Mouse (Mus musculus) cerebellum, adult 18-20 months (tissue): ENCODE data around the gene Adarb2.

Experiments used
- DNase-seq, 2 experiments: peaks; one replicate each; pipeline ENCODE4 v3.0.0; 2021

The Adarb2 gene

DNA sequence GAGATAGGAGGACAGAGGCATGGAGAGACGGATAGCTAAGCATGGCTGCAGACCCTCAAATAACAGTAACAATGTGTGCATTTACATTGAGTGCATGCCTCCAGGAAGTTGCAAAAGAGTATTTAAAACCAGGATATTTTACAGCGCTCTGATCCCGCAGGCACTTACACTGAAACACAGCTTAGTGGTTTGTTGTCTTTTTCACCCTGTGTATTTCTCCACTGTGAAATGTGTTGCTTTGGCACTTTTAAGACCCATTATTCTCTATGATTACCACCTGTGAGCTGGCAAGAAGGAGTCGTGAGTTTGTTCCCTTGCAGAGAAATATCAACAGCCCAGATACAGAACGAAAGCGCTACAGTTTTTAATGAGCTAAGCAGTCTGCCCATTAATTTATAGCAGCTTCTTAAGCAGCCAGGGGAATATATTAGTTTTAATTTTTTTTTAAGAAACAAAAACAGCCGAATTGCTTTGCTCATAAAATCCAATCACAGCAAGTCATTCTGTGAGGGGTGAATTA lies 167.3 kb downstream of the Adarb2 start:
- DNase-seq = no peak

DNA sequence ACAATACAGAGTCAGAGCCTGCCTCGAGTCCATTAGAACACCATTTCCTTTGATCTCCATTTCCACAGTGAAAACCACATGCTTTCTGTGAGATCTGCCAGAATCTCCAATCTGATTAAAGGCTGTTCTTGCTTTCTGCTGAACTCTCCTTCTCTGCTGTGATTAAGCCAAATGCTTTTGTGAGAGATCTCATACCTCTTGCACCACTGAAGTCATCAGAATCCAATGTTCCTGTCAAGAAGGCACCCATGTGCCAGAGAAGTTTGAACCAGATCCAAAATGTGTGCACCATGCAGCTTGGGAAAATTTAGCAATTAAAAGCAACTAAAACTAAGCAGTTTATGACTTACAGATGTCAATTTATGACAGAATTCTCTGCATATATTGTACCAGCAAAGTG lies 185.9 kb downstream of the Adarb2 start:
- DNase-seq = no peak

DNA sequence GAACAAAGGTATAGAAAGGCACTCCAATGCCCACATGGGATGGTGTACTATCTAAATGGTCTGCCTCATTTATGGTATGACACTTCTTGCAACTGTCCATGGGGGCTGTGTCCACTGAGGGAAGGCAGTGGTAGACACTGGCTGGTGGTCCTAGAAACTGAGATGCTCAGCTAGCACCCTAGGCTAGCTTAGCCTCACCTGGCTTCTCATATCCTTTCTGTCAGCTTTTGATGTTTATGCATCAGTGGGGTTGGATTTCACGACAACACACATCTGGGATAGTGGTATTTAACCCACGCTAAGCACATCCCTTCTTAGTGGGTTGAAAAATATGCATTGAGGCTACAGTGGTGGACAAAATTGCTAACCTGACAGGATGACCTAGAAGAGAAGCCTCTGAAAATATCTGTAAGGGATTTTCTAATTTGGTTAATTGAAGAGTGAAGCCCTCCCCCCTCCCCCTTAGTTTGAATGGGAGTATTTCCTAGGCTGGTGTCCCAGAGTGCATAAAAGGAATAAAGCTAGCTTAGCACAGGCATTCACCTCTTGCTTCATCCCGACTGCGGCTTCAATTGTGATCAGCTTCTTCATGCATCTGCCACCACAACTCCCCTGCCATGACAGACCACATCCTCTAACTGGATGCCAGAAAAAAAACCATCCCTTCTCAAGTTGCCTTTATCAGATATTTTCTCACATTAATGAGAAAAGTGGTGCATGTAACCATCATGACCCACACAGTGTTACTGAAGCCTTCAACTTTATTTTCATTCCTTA lies 197.8 kb downstream of the Adarb2 start:
- DNase-seq = no peak

DNA sequence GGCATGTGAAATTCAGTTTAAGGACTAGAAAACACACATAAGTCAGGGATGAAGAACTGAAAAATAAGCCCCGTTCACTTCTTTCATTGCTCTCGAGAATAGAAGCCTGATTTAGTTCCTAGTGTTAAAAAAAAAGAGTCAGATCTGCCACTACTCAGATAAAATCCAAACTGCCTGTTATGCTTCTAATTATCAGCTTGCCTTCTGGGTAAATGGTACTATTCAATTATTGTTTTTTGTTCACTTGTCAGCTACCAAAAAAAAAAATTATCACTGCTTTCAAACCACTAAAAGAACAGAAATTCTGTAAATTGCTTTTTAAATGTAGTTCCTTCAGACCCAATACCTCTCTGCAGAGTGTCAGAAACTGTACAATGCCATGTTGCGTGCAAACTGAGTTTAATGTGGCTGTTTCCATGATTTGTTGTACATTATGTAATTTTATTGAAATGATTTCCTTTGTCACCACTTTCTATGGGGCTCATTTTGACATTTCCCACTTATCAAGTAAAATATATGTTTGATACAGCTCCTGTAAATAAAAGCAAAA lies 199.7 kb downstream of the Adarb2 start:
- DNase-seq = no peak

DNA sequence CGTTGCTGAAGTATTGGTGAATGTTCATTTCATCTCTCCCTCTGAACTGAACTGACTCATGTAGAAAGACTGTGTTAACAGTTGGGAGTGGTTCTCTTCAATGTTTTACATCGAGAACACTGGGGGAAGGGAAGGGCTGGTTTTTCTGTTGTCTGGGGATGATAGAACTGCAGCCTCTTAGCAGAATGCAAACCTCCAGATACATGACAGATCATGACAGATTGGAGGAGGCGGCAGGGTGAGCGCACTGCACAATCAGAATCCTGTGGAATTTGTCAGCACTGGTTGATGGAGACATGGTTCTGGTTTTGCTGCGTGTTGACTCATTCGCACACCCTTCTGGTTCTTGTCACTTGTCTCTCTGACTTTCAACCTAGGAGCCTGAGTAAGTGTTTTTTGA lies 203.4 kb downstream of the Adarb2 start:
- no peak for DNase-seq

DNA sequence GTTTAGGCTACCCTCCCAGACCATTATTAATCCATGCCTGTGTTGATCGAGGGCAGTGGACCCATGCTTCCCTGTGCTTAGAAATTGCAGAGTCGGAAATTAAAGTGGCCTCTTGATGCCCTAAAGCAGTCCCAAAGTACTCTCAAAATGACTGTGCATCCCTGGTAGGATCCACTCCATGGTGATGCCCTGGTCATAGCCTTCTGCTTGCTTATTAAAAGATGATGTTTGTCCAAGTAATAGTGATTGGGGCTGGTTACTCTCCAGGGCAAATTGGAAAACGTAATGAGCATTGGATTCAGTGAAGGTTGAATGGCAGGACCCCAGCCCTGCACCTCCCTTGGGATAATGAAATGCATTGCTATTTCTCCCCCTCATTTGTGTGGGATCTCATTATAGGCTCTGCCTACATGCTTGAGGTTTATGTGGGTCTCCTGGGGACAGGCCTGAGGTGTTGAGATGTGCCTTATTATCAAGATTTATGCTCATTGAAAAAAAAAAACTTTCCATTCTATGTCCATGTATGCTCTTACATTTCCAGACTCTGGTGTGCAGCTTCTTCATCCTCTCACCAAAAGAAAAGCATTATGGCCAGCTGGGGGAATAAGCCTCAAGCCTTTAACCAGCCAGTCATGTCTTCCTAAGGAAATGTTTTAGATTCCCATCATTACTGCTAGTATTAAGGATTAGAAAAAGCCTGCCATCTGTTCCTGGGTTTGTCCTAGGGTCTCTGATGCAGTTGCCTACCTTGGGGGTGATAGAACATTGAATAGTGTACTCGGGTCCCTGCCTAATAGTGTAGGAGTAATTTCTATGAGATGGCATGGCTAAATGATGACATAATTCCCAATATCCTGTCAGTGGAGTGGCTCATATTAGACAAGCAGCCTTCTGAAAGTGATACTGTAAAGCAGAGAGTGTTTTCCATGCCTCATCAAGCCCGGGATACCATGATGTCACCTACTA lies 208.0 kb downstream of the Adarb2 start:
- DNase-seq = no peak

DNA sequence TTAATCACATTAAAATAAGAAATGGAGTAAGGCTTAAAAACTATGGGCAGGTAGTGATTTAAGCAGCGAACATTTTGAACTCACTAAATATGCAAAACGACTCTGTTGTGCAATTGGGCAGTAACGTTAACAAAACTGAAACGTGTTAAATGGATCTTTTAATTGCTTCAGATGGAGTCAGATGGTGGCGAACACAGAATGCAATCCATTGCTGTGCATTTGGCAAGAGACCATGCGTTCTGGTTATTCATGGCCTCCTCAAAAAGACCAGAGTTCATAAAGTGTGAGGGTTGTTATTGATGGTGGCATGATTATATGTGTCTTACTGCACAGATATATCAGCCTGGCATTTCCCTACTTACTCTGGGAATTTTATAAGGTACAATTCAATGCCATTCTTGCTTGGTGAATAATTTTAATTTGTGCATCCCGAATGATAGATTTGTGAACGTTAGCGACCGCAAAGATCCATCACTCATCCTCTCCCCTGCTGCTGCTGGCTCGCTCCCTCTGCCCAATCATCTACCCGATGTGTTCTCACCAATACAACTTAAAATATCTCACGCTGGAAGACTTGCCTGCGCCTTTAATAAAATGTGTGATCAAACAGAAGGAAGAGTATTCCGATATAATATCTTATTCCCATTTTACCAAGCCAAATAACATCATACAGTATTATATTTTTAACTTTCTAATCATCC lies 221.5 kb downstream of the Adarb2 start:
- no peak for DNase-seq

DNA sequence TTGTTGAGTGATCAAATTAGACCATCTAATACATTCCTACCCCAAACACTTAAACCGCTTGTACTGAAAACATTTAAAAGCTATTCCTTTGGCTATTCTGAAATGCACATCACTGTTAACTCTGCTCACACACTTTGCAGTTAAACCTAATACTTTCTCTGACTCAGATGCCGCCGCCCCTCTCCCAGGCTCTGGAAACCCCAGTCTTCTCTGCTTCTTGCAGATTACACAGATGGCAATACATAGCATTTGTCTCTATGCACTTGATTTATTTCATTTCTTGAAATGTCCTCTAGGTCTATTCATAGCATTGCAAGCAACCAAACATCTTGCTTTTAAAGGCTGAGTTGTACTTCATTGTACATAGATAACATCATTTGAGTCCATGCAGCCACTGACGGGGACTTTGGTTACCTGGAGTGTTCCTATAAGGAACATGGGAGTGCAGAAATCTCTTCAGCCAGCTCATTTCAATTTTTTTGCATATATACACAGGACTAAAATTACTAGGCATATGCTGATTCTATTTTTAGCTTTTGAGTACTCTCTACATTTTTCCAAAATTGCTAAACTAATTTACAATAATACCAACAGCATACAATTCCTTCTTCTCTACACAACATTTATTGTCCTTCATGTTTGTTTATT lies 236.6 kb downstream of the Adarb2 start:
- DNase-seq = no peak

DNA sequence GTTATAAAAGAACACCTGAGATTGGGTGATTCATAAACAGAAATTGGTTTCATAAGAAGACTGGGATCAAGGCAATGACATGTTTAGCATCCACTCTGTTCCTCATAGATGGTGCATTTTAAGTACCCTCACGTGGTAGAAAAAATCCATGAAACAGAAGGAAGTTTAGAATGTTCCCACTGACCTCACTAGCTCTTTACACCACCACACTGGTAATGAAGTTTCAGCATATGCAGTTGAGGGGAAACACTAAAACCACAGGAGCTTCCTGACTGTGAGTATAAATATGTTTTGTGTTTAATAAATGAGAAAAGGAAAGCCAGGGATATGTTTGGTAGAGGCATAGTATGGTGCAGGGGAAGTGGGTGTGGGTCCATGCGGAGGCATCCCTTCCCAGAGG lies 242.7 kb downstream of the Adarb2 start:
- DNase-seq = no peak

DNA sequence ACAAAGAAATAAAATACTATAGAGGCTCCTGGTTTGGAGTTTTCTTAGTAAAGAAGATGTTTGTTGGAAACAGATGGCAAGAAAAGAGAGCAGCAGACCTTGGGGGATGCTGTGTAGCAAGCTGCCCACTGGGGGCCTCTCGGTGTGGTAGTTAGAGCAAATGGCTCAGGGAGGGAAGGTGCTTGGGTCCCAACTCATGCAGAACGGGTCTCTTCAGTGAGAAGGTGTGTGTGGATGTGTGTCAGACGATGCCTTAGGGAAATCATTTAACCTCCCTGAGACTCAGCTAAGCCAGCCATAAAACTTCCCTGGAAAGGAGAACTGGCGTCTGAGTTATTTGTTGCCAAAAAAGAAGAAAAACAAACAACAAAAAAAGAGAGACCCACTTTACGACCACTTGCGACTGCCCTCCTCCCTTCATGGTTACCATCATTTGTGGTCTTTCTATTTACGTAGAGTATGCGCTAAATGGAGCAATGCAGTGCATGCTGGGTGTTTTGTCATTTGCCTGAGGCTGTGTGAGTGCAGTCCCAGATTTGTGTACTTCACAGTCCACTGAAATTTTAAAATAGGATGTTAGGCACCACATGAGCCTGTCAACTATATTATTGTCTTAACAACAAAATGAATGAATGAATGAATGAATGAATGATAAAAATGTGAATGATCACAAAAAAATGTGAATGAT lies 245.7 kb downstream of the Adarb2 start:
- peak in 1 of 2 experiments; percentile 6 for DNase-seq

DNA sequence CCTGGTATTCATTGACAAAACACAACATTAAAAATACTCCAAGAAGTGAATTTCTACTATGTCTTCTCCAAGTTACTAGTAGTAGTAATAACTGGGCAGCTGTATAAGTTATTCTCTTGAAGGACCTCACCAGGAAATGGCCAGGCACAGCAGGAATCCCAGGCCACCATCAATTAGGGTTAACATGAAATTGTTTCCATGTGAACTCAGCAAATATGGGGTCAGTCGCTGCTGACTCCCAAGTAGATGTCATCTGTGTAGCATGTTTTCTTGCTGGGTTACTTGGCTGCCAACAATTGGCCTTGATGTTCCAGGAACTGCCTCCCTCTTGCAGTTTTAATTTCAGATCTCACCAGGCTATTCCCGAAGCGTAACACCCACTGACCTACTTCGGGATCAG lies 248.9 kb downstream of the Adarb2 start:
- no peak for DNase-seq

DNA sequence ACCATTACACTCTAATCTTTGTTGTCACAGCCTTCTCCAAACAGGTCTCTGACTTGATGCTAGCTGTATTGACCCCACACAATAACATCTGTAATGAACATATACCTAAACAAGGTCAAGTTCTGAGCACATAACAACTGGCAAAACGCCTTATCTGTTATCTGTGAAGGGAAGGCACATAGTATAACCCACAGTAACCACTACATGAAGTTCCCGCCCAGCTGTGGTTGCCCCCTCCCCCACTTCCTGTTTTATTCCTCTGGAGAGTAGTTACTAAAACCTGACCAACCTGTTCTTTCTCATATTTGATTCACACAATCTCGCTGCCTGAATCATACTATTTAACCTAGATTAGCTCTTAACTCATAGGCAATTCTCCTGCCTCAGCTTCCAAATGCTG lies 254.2 kb downstream of the Adarb2 start:
- DNase-seq = no peak

DNA sequence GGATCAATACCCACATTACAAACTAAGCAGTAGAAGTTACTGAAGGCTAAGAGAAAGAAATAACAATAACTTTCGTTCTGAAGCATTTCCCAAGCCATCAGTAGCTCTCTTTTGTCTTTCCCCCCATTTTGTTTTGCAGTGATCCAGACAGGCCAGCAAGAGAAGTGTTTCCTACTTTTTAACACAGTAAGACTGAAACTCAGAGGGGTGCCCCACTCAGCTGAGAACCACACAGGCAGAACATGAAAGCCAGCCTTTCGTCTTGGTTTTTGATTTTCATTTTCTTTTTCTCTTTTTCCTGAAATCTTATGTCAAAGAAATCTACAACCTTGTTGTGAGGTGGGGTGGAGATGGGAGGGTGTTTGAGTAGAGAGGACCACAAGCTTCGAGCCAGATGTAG lies 255.2 kb downstream of the Adarb2 start:
- DNase-seq = no peak

DNA sequence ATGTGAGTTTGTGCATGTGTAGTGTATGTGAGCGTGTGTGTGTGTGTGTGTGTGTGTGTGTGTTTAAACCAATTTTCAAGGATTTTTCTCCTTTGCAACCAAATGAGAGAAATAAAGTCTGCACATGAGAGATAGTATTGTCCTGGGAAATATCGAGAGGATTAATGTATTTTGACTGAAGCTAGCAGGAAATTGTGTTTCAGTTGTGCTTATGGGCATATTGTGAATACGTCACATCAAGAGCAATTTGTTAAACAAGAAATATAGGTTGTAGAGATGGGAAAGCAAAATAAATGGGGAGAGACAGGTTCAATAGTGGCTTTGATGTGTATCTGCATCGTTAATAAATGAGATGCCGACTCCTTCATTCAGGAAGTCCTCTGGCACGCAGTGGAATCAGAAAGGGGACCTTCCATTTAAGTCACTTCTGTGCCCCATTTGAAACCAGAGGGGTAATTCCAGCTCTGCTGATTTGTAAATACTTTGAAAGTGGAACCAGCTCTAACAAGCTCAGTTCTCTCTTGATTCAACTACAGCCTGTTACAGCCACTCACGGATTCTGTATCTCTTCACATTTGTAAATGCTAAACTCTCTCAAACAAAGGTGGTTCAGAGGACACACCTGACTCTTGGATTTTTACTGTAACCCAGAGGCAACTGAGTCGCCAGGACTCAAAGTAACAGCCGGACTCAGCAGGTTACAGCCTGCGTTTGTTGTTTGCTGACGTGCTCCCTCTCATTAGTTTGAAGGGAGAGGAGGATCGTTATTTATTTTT lies 265.1 kb downstream of the Adarb2 start:
- DNase-seq = no peak

DNA sequence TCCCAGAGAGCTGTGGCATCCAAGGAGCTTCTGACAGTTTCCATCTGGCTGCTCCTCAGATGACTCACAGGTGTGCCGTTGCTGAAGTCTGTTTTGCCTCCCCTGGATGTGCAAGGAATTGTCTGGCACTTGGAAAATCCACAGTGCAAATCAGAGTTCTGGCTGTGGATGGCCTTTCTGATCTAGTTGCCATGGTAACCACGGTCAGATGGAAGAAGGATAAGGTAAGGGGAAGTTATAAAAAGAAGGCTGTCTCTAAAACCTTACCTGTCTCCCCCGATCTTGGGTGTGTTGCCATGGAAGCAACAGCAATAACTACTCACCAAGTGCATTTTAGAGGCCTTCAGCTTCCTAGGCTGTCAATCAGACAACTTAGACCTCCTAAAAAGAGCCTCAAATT lies 273.6 kb downstream of the Adarb2 start:
- DNase-seq = no peak

DNA sequence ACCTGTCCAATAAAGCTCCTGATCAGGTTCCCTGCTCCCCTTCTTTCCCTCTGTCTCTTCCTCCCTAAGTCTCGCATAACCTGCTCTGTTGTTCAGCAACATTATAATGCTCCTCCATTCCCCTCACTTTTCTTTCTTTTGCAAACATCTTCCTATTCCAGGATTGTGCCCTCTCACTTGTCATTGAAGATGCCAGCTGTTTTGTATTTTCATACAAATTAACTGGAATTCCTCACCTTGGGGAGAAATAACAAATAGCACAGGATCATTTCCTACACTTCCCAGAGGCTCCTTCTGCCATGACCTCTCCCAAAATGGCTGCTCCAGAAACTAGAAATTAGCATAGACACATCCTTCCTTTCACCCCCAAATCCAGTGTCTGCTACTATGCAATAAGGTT lies 276.1 kb downstream of the Adarb2 start:
- DNase-seq = no peak

DNA sequence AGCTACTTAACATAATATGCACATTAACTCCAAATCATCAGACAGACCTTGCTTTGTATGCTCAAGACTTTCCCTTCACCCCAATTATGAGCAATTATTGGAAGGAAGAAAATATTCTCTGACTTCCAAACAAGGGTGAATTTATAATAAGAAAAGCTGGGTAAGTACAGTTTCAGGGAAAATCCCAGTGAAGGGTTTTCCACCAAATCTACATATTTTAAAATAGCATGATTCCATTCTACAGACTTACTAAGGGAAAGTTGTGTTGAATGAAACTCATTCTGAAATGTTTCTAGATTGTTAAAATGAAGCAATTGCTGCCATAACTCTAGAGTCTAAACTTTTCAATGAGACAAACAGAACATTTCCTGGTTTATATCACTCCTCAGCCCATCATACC lies 277.3 kb downstream of the Adarb2 start:
- DNase-seq = no peak

DNA sequence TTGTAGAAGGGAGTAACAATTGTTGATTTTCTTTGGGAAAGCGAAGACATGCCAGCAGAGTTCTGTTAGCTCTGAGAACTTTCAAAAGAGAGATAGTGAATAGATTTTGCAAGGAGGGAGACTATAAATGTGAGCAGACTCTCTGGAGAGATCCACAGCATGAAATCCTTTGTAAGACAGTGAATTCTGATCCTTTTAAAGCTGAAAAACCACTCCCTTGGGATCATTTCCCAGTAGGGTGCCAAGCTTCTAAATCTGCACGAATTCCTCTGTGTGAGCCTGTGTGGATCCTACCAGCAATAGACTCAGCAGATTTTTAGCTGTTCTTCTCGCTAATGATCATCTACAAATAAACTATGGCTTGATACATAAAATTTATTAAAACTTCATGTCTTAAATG lies 278.7 kb downstream of the Adarb2 start:
- no peak for DNase-seq

DNA sequence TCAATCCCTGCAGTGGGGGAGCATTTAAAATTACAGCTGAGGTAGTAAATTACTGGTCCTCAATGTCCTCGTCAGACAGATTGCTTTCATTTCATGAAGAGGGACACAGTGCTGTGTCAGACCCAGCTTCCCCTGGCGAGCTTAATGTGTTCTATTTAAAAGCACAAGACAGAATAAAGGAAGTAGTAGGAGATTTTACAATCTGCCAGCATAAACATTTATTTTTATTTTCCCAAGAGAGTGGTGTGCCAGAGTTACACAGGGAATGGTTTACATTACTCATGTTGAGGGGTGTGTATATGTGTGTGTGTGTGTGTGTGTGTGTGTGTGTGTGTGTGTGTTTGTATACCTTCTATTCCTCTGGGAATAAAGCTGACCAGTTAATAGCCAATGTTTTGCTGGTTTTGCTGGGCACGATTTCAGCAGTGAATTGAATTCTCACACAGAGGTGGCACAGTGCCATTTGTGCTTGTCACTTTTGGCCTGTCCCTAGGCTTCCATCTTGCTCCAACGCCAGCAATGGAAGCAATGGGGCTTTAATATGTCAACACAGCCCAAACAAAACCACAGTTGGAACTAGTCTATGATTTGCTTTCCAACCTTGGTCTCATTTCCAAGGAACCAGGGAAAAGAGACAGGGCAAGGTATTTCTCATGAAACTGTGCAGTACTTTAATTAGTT lies 282.1 kb downstream of the Adarb2 start:
- DNase-seq = peak; percentile 9 to 24

DNA sequence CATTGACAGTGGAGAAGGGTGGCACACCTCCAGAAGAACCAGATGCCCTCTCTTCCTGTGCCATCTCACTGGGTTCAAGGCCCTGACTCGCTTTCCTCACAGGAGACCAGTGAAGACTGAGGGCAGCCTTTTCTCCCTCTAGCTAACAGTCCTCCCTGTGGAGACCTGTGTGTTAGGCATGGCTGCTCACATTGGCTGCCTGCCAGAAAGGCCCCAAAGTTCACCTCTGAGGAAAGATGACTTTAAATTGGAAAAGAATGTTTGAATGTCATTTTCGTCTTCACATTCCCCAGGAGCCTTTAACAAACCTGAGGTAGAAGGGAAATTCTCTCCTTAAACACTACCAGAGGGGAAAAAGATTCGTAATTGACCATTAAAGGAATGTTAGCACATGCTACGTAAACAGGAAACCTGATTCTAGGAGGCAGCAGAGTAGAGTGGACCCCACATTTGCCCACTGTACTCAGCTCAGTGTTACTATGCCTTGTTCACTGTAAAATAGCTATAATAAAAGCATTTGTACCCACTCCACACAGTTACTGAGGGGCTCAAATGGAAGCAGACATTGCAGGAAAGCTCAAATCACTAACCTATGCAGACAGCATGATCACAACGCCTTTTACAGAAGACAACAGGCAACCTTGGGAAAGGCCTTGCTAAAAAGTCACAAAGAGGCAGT lies 285.2 kb downstream of the Adarb2 start:
- no peak for DNase-seq
